Mouse (Mus musculus): Measurements from ENCODE around the gene Exoc8. TPM values are rescaled to one million over a fixed set of nuclear protein-coding genes. Genes with fewer than 3 reads are reported as not detected.

Gene Exoc8
- polyA plus RNA-seq, 1 experiment, result 10.1 TPM

GRCm38 (mm10) chr8:124923971-124924652 lies 26.6 kb upstream of the Exoc8 start:
- Histone ChIP-seq H3K4me3 (ENCODE audit: low read depth, low read length) (no peak overlapping the region), H3K9ac (ENCODE audit: low read depth, poor library complexity, severe bottlenecking) (no peak overlapping the region), H3K4me1 (ENCODE audit: control insufficient read depth, insufficient read depth, low read length) (no peaks in the 10 kb centered on the region), H3K9me3 (replicated peaks; ENCODE audit: control insufficient read depth, insufficient read depth, low read length, poor library complexity, severe bottlenecking) (no peaks in the 10 kb centered on the region), H3K36me3 (ENCODE audit: control insufficient read depth, insufficient read depth, low read length, poor library complexity, severe bottlenecking) (no peaks in the 10 kb centered on the region), H3K27me3 (ENCODE audit: control insufficient read depth, insufficient read depth, low read length, poor library complexity, severe bottlenecking) (no peaks in the 10 kb centered on the region), H3K27ac (ENCODE audit: insufficient read depth, low read length) (no peak overlapping the region)
- TF ChIP-seq POLR2A (IDR thresholded peaks at IDR 0.05; ENCODE audit: insufficient read depth, low read length), result no peak
- TF ChIP-seq CTCF (IDR thresholded peaks at IDR 0.05; ENCODE audit: low read depth, low read length), result no peak
- TF ChIP-seq EP300 (IDR thresholded peaks at IDR 0.05; ENCODE audit: insufficient read depth, low read depth, low read length), result no peak

- no peaks in the 10 kb centered on the region for H3K4me1 ChIP-seq (ENCODE audit: control insufficient read depth, insufficient read depth, low read length)
- TF ChIP-seq CTCF (IDR thresholded peaks at IDR 0.05; ENCODE audit: low read depth, low read length), result no peak
- TF ChIP-seq POLR2A (IDR thresholded peaks at IDR 0.05; ENCODE audit: insufficient read depth, low read length), result no peak
- TF ChIP-seq EP300 (IDR thresholded peaks at IDR 0.05; ENCODE audit: insufficient read depth, low read depth, low read length), result no peak
- no peak overlapping the region for H3K27ac ChIP-seq (ENCODE audit: insufficient read depth, low read length)
- H3K27me3 ChIP-seq (ENCODE audit: control insufficient read depth, insufficient read depth, low read length, poor library complexity, severe bottlenecking), result no peaks in the 10 kb centered on the region
- H3K9me3 ChIP-seq (replicated peaks; ENCODE audit: control insufficient read depth, insufficient read depth, low read length, poor library complexity, severe bottlenecking), result no peaks in the 10 kb centered on the region
- H3K36me3 ChIP-seq (ENCODE audit: control insufficient read depth, insufficient read depth, low read length, poor library complexity, severe bottlenecking), result no peaks in the 10 kb centered on the region
- H3K9ac ChIP-seq (ENCODE audit: low read depth, poor library complexity, severe bottlenecking), result no peak overlapping the region
- H3K4me3 ChIP-seq (ENCODE audit: low read depth, low read length), result no peak overlapping the region
These were observed 25.1 kb upstream of the Exoc8 start for GRCm38 (mm10) chr8:124922490-124923089.

GRCm38 (mm10) chr8:124921369-124922279 lies 24.1 kb upstream of the Exoc8 start:
- Histone ChIP-seq H3K27ac (ENCODE audit: insufficient read depth, low read length) (no peak overlapping the region), H3K36me3 (ENCODE audit: control insufficient read depth, insufficient read depth, low read length, poor library complexity, severe bottlenecking) (no peaks in the 10 kb centered on the region), H3K4me3 (ENCODE audit: low read depth, low read length) (no peak overlapping the region), H3K4me1 (ENCODE audit: control insufficient read depth, insufficient read depth, low read length) (no peaks in the 10 kb centered on the region), H3K27me3 (ENCODE audit: control insufficient read depth, insufficient read depth, low read length, poor library complexity, severe bottlenecking) (no peaks in the 10 kb centered on the region), H3K9ac (ENCODE audit: low read depth, poor library complexity, severe bottlenecking) (no peak overlapping the region), H3K9me3 (replicated peaks; ENCODE audit: control insufficient read depth, insufficient read depth, low read length, poor library complexity, severe bottlenecking) (no peaks in the 10 kb centered on the region)
- no peak for TF ChIP-seq EP300 (IDR thresholded peaks at IDR 0.05; ENCODE audit: insufficient read depth, low read depth, low read length)
- no peak for TF ChIP-seq CTCF (IDR thresholded peaks at IDR 0.05; ENCODE audit: low read depth, low read length)
- TF ChIP-seq POLR2A (IDR thresholded peaks at IDR 0.05; ENCODE audit: insufficient read depth, low read length), result no peak

GRCm38 (mm10) chr8:124917741-124918484 lies 20.4 kb upstream of the Exoc8 start:
- no peaks in the 10 kb centered on the region for H3K9me3 ChIP-seq (replicated peaks; ENCODE audit: control insufficient read depth, insufficient read depth, low read length, poor library complexity, severe bottlenecking)
- H3K9ac ChIP-seq (ENCODE audit: low read depth, poor library complexity, severe bottlenecking), result no peak overlapping the region
- H3K36me3 ChIP-seq (ENCODE audit: control insufficient read depth, insufficient read depth, low read length, poor library complexity, severe bottlenecking), result no peaks in the 10 kb centered on the region
- no peak overlapping the region for H3K4me3 ChIP-seq (ENCODE audit: low read depth, low read length)
- no peaks in the 10 kb centered on the region for H3K4me1 ChIP-seq (ENCODE audit: control insufficient read depth, insufficient read depth, low read length)
- H3K27ac ChIP-seq (ENCODE audit: insufficient read depth, low read length), result no peak overlapping the region
- no peak for TF ChIP-seq POLR2A (IDR thresholded peaks at IDR 0.05; ENCODE audit: insufficient read depth, low read length)
- no peak for TF ChIP-seq EP300 (IDR thresholded peaks at IDR 0.05; ENCODE audit: insufficient read depth, low read depth, low read length)
- no peak for TF ChIP-seq CTCF (IDR thresholded peaks at IDR 0.05; ENCODE audit: low read depth, low read length)
- no peaks in the 10 kb centered on the region for H3K27me3 ChIP-seq (ENCODE audit: control insufficient read depth, insufficient read depth, low read length, poor library complexity, severe bottlenecking)

- H3K27ac ChIP-seq (ENCODE audit: insufficient read depth, low read length), result no peak overlapping the region
- H3K4me3 ChIP-seq (ENCODE audit: low read depth, low read length), result no peak overlapping the region
- H3K27me3 ChIP-seq (ENCODE audit: control insufficient read depth, insufficient read depth, low read length, poor library complexity, severe bottlenecking), result no peaks in the 10 kb centered on the region
- H3K9ac ChIP-seq (ENCODE audit: low read depth, poor library complexity, severe bottlenecking), result no peak overlapping the region
- TF ChIP-seq CTCF (IDR thresholded peaks at IDR 0.05; ENCODE audit: low read depth, low read length), result no peak
- TF ChIP-seq EP300 (IDR thresholded peaks at IDR 0.05; ENCODE audit: insufficient read depth, low read depth, low read length), result no peak
- TF ChIP-seq POLR2A (IDR thresholded peaks at IDR 0.05; ENCODE audit: insufficient read depth, low read length), result no peak
- no peaks in the 10 kb centered on the region for H3K4me1 ChIP-seq (ENCODE audit: control insufficient read depth, insufficient read depth, low read length)
- H3K9me3 ChIP-seq (replicated peaks; ENCODE audit: control insufficient read depth, insufficient read depth, low read length, poor library complexity, severe bottlenecking), result no peaks in the 10 kb centered on the region
- no peaks in the 10 kb centered on the region for H3K36me3 ChIP-seq (ENCODE audit: control insufficient read depth, insufficient read depth, low read length, poor library complexity, severe bottlenecking)
These were observed 16.6 kb upstream of the Exoc8 start for GRCm38 (mm10) chr8:124914061-124914460.

All from ES-Bruce4 (cell line).